Mouse (Mus musculus) macrophage (primary cell): ENCODE results near the gene Lalba. TPM values are rescaled to one million over a fixed set of nuclear protein-coding genes. Genes with fewer than 3 reads are reported as not detected.

Experiments used
- H3K27ac ChIP-seq: fragments of 350-480 bp; formaldehyde crosslinking; 2 replicates; pipeline ENCODE4 v1.9.0; 2021
- H3K36me3 ChIP-seq: fragments of 350-480 bp; formaldehyde crosslinking; 2 replicates; pipeline ENCODE4 v1.9.0; 2021; ENCODE audit errors: inconsistent target
- H3K4me3 ChIP-seq: fragments of 350-480 bp; formaldehyde crosslinking; 2 replicates; pipeline ENCODE4 v1.9.0; 2021; ENCODE audit errors: inconsistent target
- H3K79me2 ChIP-seq: fragments of 350-480 bp; formaldehyde crosslinking; 2 replicates; pipeline ENCODE4 v1.9.0; 2021; ENCODE audit errors: inconsistent target
- WGBS: methylation state at CpG from one replicate; pipeline ENCODE4 v1.1.7; 2026; ENCODE audit warnings: inconsistent platforms; ENCODE audit not compliant: missing documents; 5-methylcytosine and 5-hydroxymethylcytosine counted together
- polyA plus RNA-seq: library from polyadenylated mRNA; stranded (reverse); fragments of 250-400 nt; gene quantifications from 3 replicates; pipeline ENCODE4 v1.2.4, GENCODE M21; 2018; ENCODE audit warnings: inconsistent platforms

Lalba gene
- polyA plus RNA-seq, 1 experiment from 2014 or later, result not detected

DNA sequence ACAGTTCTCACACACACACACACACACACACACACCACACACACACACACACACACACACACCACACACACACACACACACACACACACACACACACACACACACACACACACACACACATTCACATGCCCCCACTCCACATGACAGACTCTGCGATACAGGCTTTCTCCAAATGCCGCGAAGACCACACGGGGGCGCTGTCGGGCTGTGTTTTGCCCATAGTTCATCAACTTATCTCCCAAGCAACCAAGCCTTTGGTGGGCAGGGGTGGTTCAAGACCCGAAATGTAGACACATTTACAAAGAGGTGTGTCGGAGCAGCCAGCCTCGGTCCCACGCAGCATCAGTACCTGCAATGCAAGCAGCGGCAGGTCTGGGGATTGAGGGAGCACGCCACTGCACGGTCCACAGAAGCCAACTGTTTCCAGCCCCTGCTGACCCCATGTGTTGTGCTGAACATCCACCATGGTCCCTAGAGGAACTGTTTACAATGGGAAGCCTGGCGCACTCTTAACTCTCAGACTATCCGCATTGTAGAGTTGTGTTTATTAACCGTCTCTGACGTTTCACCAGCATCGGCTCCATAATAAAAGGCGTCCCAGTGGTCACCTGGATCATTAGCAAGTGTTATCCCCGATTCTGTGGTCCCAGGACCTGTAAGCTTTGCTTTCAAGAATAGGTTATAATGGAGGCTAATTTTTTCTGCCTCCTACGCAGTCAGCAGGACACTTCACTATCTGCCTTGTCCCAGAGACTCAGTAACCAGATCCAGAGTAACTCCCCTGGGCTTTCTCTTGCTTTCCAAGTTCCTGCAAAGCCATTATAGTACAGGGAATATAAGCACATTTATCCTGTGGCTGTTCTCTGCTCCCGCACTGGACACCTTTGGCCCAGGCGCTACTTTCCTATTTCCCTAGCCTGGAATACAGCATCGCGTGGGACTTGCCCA, 28.2 kb upstream of the Lalba start:
- Histone ChIP-seq H3K27ac (peak overlapping the region; percentile 90), H3K4me3 (peak overlapping the region; percentile 18), H3K36me3 (no peaks in the 10 kb centered on the region), H3K79me2 (no peaks in the 10 kb centered on the region)
- WGBS, result 27% methylated on average over 23 of the region's 25 CpGs

DNA sequence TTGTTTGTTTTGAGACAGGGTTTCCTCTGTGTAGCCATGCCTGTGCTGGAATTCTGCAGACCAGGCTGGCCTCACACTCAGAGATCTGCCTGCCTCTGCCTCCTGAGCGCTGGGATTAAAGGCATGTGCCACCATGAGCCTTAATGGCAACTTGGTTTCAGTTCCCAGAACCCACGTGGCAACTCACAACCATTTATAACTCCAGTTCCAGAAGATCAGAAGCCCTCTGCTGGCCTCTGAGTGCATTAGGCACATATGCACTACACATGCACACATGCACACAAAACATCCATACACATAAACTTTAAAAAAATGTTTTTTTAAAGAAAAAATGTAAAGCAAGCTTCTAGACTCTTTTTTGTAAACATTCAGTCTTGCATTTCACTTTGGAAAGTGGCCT, 26.9 kb upstream of the Lalba start:
- Histone ChIP-seq H3K36me3 (no peaks in the 10 kb centered on the region), H3K27ac (no peak overlapping the region), H3K4me3 (no peak overlapping the region), H3K79me2 (no peaks in the 10 kb centered on the region)
- 48% methylated on average over 2 of the region's 2 CpGs for WGBS

- WGBS, result 92% methylated on average over 4 of the region's 6 CpGs
Measured at GRCm38 (mm10) chr15:98507321-98507720, 24.8 kb upstream of the Lalba start.

GRCm38 (mm10) chr15:98506253-98506957, 23.9 kb upstream of the Lalba start:
- H3K36me3 ChIP-seq, result no peaks in the 10 kb centered on the region
- H3K79me2 ChIP-seq, result no peaks in the 10 kb centered on the region
- H3K27ac ChIP-seq, result peak overlapping the region; percentile 35
- 37% methylated on average over 9 of the region's 9 CpGs for WGBS
- no peak overlapping the region for H3K4me3 ChIP-seq

More at GRCm38 (mm10) chr15:98507321-98507720, 24.8 kb upstream of the Lalba start:
- H3K79me2 ChIP-seq, result no peaks in the 10 kb centered on the region
- H3K27ac ChIP-seq, result no peak overlapping the region
- H3K4me3 ChIP-seq, result no peak overlapping the region
- no peaks in the 10 kb centered on the region for H3K36me3 ChIP-seq

GRCm38 (mm10) chr15:98504514-98504913, 22.0 kb upstream of the Lalba start:
- no peak overlapping the region for H3K27ac ChIP-seq
- no peak overlapping the region for H3K4me3 ChIP-seq
- 18% methylated on average over 18 of the region's 18 CpGs for WGBS

DNA sequence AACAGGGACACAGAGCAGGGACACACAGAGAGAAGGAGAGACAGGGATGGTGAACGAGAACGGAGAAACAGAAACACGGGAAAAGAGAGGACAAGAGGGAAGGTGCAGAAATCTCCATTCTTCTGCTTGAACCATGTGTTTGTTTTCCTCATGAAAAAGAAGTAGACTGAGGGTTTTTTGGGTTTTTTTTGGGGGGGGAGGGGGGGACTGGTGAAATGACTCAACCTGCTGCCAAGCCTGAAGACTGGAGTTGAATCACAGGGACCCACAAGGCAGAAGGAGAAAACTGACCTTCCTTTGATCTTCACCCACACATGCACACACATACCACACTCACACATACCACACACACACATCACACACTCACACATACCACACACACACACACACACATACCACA, 20.8 kb upstream of the Lalba start:
- Histone ChIP-seq H3K4me3 (no peak overlapping the region), H3K79me2 (no peaks in the 10 kb centered on the region), H3K36me3 (no peaks in the 10 kb centered on the region), H3K27ac (no peak overlapping the region)
- 93% methylated on average over 3 of the region's 3 CpGs for WGBS

More at GRCm38 (mm10) chr15:98504514-98504913, 22.0 kb upstream of the Lalba start:
- Histone ChIP-seq H3K36me3 (no peaks in the 10 kb centered on the region), H3K79me2 (no peaks in the 10 kb centered on the region)

GRCm38 (mm10) chr15:98497631-98498030, 15.1 kb upstream of the Lalba start:
- 92% methylated on average over 17 of the region's 17 CpGs for WGBS
- H3K4me3 ChIP-seq, result no peak overlapping the region
- no peaks in the 10 kb centered on the region for H3K36me3 ChIP-seq
- H3K79me2 ChIP-seq, result no peaks in the 10 kb centered on the region
- no peak overlapping the region for H3K27ac ChIP-seq

GRCm38 (mm10) chr15:98492102-98492501, 9.6 kb upstream of the Lalba start, which contains the start of gene Olfr279:
Gene Olfr279 (plus strand): TSS chr15:98492402.
- WGBS, result 70% methylated on average over 4 of the region's 4 CpGs
- Histone ChIP-seq H3K36me3 (no peaks in the 10 kb centered on the region), H3K79me2 (no peaks in the 10 kb centered on the region), H3K4me3 (no peak within 1 kb of the TSS), H3K27ac (no peak within 1 kb of the TSS)

GRCm38 (mm10) chr15:98491332-98491731, 8.8 kb upstream of the Lalba start:
- Histone ChIP-seq H3K79me2 (no peaks in the 10 kb centered on the region), H3K36me3 (no peaks in the 10 kb centered on the region), H3K4me3 (no peak overlapping the region), H3K27ac (no peak overlapping the region)
- 71% methylated on average over 2 of the region's 2 CpGs for WGBS

DNA sequence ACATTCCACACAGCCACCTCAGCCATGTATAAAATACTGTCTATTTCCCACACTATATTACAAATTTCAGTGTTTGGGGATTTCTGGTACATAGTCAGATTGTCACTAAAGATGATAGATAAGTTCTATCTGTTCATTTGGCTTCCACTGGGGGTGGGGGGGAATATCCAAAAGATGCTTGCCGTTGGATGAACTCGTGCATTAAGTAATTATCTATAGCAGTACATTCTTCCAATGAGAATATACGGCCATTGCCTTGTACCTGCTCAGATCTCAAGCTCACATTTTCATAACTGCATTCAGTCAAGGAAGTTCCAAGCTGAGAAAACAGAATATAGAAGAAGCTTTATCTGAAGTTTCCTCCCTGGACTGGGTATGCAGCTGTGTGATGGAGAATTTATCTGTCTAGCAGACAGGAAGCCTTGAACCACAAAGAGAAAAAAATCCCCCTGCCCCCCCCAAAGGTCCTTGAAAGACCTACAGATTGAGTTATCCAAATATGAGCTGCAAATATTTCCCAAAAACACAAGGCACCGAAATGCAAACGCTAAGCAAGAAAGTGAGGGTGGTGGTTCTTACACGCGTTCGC, 4.0 kb upstream of the Lalba start:
- Histone ChIP-seq H3K79me2 (no peaks in the 10 kb centered on the region), H3K27ac (no peak overlapping the region), H3K36me3 (no peaks in the 10 kb centered on the region), H3K4me3 (no peak overlapping the region)
- 75% methylated on average over 8 of the region's 8 CpGs for WGBS

DNA sequence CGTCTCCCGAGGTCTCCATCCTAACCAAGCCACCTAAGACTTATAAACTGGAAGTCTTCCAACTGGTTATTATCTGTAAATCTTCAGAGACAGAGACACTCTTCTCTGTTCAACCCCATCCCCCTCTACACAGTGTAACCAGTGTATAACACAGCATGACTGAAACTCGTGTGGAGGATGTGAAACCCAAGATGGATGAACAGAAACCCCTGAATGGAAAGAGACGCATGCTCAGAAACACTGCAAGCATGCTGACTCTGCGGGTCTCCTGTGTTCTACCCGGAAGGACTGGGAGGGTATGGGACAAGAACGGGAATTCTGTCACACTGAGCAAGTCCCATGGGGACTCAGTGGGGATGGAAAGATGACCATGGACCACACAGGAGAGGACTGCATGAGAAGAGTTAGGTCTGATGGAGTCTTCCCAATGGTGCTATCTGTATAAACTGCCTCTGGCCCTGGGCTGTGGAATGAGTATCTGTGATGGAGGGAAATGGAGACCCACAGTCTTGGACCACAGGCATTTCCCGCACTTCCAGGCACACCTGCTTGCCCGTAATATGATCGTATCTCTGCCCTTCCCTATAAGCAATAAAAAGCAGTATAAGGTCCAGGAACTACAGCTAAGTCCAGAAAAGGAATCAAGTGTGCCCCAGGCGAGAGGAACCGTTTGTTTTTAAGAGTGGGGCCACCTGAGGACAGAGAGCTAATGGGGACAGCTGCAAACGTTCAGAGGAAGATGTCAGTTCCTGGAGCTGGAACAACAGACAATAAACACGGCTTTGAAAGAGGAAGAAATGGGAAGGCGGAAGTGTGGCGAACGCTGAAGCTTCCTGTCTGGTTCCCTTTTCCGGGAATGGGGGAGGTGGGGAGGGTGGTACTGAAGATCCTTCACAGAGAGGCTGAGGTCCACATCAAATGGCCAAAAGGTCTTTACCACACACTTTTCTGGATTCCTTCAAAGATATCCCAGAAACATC, 1.7 kb upstream of the Lalba start:
- peak overlapping the region; percentile 86 for H3K27ac ChIP-seq
- 12% methylated on average over 18 of the region's 18 CpGs for WGBS
- no peaks in the 10 kb centered on the region for H3K36me3 ChIP-seq
- no peaks in the 10 kb centered on the region for H3K79me2 ChIP-seq
- no peak overlapping the region for H3K4me3 ChIP-seq

DNA sequence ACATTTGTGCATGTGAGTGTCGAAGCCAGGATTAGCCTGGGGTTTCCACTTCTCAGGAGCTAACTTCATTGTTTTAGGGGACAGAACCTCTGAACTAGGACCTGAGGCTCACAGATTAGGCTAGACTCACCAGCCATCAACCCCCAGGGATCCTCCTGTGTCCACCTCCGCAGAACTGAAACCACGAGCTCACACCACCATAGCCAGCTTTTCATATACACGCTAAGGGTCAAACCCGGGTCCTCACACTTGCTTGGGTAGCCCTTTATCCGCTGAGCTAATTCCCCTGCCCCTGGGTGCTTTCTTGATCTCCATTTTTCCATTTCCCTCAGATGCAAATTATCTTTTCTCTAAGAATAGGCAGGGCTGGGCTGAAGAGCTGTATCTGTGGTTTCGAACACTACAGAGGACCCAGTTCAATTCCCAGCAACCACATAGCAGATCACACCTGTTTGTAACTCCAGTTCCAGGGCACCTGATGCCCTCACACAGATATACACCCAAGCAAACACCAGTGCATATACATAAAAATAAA, 2.9 kb downstream of the Lalba start:
- no peak overlapping the region for H3K27ac ChIP-seq
- 79% methylated on average over 7 of the region's 7 CpGs for WGBS
- no peaks in the 10 kb centered on the region for H3K36me3 ChIP-seq
- H3K4me3 ChIP-seq, result no peak overlapping the region
- no peaks in the 10 kb centered on the region for H3K79me2 ChIP-seq

- H3K27ac ChIP-seq, result no peak overlapping the region
- H3K79me2 ChIP-seq, result no peaks in the 10 kb centered on the region
- no peaks in the 10 kb centered on the region for H3K36me3 ChIP-seq
- WGBS, result 76% methylated on average over 5 of the region's 5 CpGs
- H3K4me3 ChIP-seq, result no peak overlapping the region
Measured at GRCm38 (mm10) chr15:98476281-98476680, 6.2 kb downstream of the Lalba start.
